Mouse (Mus musculus) heart, adult 9 months (tissue): Measurements from ENCODE around the gene Dlg1.

Experiments used
- DNase-seq, 2 experiments: peaks; one replicate each; pipeline ENCODE4 v3.0.0; 2022; ENCODE audit warnings: low spot score in 2 of 2

Gene Dlg1

DNA sequence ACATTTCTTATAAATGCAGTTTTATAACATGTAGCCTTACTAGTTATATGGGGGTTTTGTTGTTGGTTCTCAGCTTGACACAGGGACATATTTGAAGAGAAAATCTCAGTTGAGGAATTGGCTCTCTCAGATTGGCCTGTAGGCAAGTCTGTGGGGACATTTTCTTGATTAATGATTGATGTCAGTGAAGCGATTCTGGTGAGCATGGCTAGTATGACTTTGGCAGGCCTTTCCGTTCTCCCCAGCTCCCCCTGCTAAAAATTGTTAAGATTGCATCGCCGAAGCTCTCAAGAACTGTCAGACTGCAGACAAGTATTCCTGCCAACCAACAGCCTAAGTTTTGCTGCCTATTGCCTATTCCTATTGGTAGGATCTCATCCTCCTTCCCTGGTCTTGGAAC is 73.8 kb downstream of the Dlg1 start:
- DNase-seq = no peak

GRCm38 (mm10) chr16:31737761-31738160 is 74.5 kb downstream of the Dlg1 start:
- DNase-seq = no peak

DNA sequence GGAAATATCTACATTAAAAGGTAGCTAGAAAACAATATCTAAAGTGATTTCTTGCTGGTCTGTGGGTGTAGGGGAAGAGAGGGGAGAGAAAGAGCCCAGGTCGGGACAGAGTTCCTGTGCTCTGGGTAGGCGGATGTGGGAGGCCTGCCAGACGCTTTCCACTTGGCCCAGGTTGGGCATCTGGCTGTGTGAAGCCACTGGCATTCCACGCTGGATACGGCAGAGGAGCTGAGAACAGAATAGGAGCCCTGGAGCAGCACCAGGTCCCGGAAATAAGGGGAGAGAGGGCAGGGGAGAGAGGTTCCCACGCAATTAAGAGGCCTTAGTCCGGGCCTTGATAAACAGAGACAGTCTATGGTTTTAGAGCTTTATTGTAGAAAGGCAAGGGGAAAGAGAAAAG is 77.0 kb downstream of the Dlg1 start:
- peak; percentile 59 to 78 for DNase-seq

- peak; percentile 40 to 60 for DNase-seq
Measured at GRCm38 (mm10) chr16:31740704-31741103, 77.5 kb downstream of the Dlg1 start.

GRCm38 (mm10) chr16:31750526-31750925 is 87.3 kb downstream of the Dlg1 start:
- DNase-seq = no peak

DNA sequence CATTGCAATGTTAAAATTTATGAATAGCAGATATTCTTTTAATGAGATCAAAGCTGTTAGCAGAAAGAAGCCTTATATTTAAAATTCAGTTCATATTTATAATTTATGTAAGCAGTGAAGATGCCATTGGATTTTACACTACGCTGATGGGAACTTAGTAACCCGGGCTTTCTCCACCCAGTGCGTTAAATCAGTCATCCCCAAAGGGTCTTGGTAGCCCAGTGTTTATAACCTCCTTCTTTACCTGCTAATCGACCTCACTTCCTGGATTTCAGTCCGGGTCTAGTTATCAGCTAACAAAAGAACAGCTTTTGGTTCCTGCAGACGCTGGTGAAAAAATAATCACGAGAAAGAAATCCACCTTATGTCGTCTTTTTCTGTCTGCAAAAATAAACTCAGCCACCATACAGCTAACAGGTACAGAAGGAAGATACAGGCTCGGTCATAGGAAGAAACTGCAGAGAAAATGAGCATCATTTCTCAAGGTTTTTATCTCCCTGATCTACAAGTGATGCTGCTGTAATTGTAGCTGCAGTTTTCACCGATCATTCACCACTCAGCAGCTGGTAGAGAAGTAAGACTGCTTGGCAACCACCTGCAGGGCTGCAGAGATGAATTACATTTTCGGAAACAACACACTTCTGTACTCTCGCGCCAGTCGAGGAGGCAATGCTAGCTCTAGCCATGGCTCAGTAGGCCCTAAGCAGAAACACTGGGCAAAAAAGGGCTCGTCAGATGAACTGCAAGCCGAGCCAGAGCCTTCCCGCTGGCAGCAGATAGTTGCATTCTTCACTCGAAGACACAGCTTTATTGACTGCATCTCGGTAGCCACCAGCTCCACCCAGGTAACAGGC is 91.2 kb downstream of the Dlg1 start:
- no peak for DNase-seq

DNA sequence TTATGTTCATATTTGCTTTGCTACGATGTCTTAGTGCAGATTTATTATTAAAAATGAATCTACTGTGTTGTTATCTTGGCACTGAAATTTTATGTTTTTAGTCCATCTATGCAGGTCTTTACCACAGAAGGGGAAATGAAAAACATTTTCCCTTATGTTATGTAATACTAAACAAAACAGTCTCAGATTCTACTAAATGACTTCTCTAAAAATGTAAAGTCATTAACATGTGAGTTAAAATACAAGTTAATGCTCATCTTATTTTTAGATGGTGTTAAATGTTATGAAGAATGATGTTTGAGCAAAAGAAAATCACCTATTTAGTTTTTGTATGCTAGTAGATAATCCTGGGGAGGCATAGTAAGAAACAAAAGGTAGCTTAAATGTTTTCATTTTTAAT is 91.8 kb downstream of the Dlg1 start:
- no peak for DNase-seq

DNA sequence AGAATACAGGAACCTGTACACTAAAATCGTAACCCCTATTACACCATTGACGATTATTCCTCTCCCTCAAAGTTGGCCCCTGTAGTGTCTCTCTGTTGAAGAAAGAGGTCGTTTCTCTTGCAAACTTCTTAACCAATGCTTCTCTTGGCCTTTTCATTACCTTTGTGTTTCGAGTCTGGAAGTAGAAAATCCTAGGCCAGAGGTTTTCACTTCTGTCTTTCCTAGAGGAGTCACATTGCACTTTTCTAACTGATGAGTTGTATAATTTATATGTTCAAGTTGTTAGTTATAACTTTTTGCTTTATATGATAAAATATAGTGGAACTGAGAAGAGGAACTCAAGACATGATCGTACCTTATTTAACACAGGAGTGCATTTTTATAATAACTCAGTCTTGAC is 93.2 kb downstream of the Dlg1 start:
- DNase-seq = no peak

DNA sequence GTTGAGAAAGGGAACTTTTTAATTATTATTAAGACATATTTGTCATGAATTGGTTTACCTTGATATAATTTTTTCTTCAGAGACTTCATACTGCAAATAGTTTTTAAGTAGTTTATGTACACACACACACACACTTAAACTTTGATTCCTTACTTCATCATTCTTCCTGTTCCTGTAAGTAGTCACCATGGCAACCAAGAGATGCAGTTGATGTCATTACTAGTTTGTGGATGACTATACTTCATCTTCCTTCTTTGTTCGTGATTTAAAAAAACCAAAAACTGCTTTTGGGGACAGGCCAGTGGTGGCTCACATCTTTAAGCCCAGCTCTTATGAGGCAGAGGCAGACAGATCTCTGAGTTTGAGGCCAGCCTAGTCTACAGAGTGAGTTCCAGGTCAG is 94.4 kb downstream of the Dlg1 start:
- DNase-seq = no peak

DNA sequence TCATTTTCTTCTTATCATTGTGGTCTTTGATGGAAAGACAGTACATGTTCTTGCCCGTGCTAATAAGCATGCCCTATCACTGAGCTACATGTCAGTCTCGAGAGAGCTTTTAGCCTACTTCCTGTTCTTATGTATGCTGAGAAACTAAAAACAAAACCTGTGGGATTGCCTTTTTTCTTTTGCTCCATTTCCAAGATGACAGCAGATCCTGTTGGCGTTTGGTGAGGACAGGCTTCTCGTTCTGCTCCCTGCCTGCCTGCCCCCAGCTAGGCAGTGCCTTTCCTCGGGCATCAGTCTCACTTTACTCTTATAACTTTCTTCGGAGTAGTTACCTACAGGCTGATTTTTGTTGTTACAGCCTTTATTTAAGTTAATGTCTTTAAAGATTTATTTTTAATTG is 96.2 kb downstream of the Dlg1 start:
- DNase-seq = no peak

- no peak for DNase-seq
Measured at GRCm38 (mm10) chr16:31766298-31766697, 103.1 kb downstream of the Dlg1 start.

- DNase-seq = no peak
Measured at GRCm38 (mm10) chr16:31766715-31767114, 103.5 kb downstream of the Dlg1 start.

DNA sequence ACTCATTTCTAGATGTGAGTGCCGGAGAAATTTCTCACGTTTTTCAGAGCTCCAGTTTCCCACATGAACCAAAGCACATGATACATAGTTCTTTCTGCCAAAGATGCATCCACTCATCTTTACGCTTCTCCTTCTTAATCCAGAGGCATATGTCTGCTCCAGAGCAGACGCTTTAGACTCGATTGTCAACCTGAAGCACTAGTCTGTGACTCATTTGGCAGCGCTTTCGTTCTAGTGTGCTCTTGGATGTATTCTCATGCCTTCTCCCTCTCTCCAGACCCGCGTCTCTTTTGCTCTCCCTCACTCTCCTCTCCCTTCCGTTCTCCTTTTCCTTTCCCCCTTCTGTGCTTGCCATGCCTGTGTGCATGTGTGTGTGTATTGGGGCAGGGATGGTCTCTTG is 112.7 kb downstream of the Dlg1 start:
- DNase-seq = no peak

- no peak for DNase-seq
Measured at GRCm38 (mm10) chr16:31781015-31781414, 117.8 kb downstream of the Dlg1 start.

- no peak for DNase-seq
Measured at GRCm38 (mm10) chr16:31790056-31790455, 126.8 kb downstream of the Dlg1 start.

DNA sequence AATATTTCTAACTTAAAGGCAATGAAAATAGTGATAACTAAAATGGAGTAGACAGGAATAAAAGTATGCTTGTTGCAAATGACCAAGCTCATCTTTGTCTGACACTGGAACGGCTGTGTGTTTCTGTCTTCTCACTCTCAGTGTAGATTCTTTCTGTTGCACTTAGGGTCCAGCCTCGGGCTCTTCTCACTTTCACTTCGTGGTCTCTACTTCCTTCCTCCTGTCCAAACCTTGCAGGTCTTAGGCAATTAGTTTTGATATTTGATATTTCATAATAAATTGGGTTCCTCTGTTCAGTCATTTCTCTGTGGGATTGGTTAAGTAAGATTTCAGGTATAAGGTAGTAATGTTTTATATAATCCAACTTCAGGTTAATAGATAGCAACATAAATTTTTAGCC is 140.4 kb downstream of the Dlg1 start:
- DNase-seq = no peak

GRCm38 (mm10) chr16:31826049-31826448 is 162.8 kb downstream of the Dlg1 start:
- DNase-seq = no peak

DNA sequence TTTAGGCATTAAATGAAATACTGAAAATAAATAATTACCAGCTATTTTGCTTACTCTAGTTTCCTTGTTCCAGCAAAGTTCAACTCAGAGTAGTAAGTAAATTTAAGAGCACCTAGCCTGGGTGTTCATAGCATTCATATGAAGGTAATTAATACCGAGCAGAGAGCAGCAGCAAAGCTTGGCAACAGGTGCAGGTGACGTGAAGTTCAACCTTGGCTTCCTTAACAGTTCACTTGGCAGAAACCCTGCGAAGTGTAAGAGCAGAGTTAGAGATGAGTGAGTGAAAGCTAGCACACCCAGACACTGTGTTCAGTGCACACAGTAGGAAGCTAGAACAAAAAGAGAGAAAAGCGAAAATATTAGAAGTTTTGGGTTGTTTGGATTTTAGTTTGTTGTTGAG is 167.5 kb downstream of the Dlg1 start:
- DNase-seq = no peak

- DNase-seq = no peak
Measured at GRCm38 (mm10) chr16:31832630-31833422, 169.6 kb downstream of the Dlg1 start.

GRCm38 (mm10) chr16:31834011-31834584 is 170.9 kb downstream of the Dlg1 start:
- peak; percentile 15 to 27 for DNase-seq

- no peak for DNase-seq
Measured at GRCm38 (mm10) chr16:31834662-31835318, 171.5 kb downstream of the Dlg1 start.

GRCm38 (mm10) chr16:31837362-31837761 is 174.1 kb downstream of the Dlg1 start:
- DNase-seq = no peak
